Mouse (Mus musculus): ENCODE measurements around the gene Bri3. TPM values are rescaled to one million over a fixed set of nuclear protein-coding genes. Genes with fewer than 3 reads are reported as not detected.

The Bri3 gene
- total RNA-seq, 2 experiments from 2014 or later: 44.2 to 48.4 TPM

- DNase-seq: no peak
Measured at GRCm38 (mm10) chr5:144234222-144234621, 10.0 kb upstream of the Bri3 start.

DNA sequence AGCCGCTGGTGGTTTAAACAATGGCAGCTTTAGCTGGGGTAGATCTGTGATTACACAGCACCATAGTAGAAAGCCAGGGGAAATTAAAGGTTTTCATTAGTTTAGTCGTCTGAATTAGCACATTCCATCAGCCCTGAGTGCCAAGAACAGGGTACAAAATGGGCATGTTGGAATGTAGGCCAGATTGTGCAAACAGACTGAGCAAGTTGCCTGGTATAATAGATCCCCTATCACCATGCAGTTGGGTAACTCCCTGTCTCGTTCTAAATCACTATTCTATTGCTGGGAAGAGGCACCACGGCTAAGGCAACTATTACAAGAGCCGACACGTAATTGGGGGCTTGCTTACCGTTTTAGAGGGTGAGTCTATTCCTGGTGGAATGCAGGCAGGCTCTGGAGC is 9.5 kb upstream of the Bri3 start:
- no peak for DNase-seq

- DNase-seq: no peak
Measured at GRCm38 (mm10) chr5:144238969-144239368, 5.3 kb upstream of the Bri3 start.

DNA sequence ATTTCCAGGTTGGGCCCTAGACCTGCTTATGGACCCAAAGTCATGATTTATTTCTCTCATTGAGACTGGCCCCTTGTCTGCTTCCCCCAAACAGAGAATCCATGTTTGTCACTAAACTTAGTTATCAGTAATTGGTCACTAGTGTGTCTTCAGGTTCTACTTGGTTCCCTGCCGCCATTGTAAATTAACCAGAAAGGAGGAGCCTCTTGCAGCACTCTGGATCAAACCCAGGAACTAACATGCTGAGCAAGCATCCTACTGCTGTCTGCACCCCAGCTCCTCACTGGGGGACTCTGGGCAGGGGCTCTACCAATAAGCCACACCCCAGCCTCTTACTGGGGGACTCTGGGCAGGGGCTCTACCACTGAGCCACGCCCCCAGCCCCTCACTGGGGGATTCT is 1.4 kb downstream of the Bri3 start:
- DNase-seq: no peak

- no peak for DNase-seq
Measured at GRCm38 (mm10) chr5:144246669-144247068, 2.4 kb downstream of the Bri3 start.

DNA sequence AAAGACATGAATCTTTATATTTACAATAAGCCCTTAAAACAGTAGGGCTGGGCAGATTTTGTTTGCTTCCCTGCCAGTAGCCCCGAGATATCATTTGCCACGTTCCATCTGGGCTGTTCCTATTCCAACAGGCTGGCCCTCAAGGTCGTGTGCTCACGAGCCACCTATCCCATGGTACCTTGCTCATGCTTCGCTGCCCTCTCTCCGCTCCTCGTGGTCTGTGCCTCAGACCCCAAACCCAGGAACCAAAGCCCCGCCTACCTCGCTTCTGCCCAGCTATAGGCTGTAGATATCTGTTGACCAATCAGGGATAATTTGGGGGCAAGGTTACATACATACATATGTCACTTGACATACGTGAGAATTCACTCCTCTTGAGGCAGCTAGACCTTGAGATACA is 3.1 kb downstream of the Bri3 start:
- no peak for DNase-seq

GRCm38 (mm10) chr5:144247906-144248585 is 3.8 kb downstream of the Bri3 start:
- DNase-seq: no peak

- DNase-seq: no peak
Measured at GRCm38 (mm10) chr5:144249871-144250270, 5.6 kb downstream of the Bri3 start.

- DNase-seq: no peak
Measured at GRCm38 (mm10) chr5:144251876-144252577, 7.8 kb downstream of the Bri3 start.

DNA sequence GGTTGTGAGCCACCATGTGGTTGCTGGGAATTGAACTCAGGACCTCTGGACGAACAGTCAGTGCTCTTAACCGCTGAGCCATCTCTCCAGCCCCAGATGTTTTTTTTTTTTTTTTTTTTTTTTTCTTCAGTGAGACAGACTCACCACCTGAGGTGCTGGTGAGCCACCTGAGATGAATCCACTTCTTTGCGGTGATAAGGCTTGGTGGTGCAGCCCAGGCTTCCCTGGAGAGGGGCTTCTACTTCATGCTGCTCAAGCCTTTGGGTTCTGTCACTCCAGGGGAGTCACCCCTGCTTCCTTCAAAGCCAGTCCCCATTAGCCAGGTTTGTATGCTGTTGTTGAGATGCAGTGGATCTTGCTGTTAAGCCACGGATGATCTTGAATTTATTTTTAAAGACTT is 9.0 kb downstream of the Bri3 start:
- no peak for DNase-seq

DNA sequence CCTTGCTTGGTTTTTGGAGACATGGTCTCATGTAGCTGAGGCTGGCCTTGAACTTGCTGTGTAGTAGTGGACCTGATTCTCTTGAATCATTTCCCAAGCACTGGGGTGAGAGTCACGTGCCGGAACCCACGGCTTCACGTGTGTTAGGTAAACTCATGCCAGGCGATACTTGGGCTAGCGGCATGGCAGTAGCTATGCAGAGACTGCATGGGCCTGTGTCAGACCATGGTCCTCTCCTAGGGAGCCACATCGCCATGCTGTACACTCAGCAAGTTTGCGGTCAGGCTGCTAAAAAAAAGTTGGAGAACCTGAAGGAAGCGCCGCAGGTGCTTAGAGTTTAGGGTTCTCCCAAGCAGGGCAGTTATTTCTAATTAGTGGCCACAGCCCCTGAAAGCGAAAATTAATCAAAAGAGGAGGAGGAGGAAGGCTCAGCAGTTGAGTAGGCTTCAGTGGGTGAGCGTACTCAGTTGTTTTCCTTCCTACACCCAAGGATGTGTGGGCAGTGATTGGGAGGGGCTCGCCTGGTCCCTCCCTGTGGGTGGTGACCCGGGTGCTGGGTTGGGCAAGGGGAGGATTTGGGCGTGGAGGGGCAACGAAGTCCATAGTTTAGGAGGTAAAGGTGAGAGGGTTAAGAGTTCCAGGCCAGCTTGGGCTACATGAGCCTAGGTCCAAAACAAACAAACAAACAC is 10.0 kb downstream of the Bri3 start:
- no peak for DNase-seq

GRCm38 (mm10) chr5:144254811-144255631 is 10.8 kb downstream of the Bri3 start:
- DNase-seq: peak; percentile 85

DNA sequence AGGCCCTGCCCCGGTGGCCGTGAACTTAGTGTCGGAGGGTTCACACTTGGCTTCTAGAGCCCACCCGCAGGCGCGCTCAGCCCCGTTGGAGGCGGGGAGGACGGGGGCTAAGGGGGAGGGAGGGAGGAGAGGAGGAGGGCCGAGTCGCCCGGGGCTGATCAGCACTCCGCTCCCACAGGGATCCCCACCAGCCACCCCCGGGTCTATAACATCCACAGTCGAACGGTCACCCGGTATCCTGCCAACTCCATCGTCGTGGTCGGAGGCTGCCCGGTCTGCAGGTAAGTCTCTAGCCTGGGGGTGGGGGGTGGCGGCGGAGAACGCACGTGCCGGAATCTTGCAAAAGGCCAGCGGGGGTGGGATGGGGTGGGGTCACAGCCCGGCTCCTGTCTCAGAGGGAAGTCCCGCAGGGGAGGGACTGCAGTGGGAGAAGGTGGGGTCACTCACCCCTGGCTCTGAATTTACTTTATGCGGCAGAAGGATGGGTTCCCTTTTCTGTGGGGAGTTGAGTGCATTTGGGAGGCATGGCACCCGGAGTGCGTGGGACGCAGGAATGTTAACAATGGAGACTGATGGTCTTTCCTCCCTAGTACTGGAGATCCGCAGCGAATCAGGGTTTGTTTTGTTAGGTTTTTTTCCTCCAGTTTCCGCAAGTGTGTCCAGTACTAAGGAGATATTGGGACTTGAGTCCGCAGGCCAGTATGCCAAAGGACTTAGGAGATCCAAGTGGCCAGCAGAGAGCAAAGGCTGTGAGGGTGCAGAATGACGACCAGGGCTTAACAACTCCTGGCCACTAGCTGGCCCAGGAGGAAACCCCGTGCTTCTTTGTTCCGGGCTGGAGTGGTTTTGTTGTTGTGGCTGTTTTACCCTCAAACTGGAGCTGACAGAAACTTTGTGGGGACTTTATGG is 11.6 kb downstream of the Bri3 start:
- peak; percentile 53 for DNase-seq

DNA sequence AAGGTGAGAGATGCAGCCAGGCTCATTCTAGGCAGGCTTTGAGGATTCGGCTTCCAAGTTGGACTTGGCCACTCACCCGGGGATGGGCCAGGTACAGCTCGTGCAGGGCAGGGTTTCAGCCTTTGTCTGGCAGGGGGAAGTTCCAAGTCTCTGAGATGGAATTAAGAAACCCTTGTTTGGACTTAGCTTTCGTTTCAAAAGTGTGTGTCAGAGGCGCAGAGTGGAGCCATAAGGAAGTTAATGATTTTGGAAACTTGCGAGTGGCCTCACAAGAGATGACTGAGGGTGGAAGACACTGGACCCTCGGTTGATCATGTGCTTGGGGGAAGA is 12.3 kb downstream of the Bri3 start:
- no peak for DNase-seq

- no peak for DNase-seq
Measured at GRCm38 (mm10) chr5:144256888-144257287, 12.7 kb downstream of the Bri3 start.

DNA sequence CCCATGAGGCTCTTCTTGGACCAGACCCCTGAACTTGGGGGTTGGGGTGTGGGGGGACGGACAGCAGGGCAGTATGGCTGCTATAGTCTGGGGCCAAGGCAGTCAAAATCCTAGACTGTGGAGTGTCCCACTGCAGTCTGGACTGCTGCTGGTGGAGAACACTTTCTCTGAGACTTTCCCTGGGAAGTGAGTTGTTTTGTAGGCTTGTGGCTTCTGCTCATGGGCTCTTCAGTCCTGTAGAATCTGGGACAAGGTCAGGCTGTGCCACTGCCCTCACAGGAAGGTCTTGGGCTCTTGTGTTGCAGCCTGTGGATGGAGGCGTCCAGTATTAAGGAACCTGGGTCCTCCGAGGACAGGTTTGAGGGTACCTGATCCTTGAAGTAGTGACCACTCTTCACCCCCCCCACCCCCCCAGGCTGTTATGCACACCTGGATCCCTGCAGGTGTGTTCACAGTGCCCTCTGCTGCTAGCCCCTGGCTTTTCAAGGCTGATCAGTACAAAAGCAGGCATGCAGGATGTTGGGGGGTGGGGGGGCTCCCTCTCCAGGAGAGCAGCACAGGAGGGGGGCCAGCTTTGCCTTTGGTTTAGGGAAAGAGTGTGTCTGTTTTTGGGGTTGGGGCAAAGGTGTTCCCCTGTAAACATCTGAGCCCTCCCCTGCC is 13.3 kb downstream of the Bri3 start:
- no peak for DNase-seq

GRCm38 (mm10) chr5:144258131-144258611 is 13.9 kb downstream of the Bri3 start:
- DNase-seq: peak; percentile 63

DNA sequence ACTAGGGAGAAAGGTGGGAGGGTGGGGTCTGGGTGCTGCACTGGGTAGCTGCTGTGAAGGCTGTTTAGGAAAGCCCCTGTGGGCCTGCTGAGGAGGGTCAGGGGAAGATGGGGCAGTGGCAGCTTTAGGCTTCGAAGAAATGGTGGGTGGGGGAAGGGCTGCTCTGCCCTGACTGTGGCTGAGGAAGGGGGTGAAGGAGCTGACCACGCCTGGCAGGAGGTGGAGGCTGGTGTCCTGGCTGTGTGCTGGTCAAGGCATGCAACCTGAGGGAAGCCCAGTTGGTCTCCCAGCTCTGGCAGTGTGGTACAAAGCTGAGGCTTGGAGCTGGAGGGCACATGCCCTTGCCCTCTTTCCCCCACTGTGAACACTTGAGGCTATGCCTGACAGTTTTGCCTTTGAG is 14.4 kb downstream of the Bri3 start:
- DNase-seq: no peak

DNA sequence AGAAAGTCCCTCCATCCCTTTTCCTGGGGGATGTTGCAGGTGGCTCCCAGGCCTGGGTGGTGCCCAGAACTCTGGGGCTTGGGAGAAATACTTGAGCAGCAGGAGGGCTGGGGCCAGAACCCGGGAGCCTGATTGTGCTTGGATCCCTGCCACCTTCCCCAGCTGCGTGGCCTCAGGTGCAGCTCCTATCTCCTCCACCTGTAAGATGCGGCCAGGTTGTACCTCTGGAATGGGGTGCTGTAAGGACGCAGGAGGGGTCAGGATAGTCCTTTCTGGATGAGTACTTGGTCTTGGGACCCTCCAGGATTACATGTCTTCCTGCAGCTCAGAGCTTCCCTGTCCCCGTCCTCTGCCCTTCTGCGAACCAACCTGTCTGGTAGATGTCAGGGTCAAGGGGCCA is 15.0 kb downstream of the Bri3 start:
- DNase-seq: no peak

GRCm38 (mm10) chr5:144260464-144260863 is 16.2 kb downstream of the Bri3 start:
- no peak for DNase-seq

DNA sequence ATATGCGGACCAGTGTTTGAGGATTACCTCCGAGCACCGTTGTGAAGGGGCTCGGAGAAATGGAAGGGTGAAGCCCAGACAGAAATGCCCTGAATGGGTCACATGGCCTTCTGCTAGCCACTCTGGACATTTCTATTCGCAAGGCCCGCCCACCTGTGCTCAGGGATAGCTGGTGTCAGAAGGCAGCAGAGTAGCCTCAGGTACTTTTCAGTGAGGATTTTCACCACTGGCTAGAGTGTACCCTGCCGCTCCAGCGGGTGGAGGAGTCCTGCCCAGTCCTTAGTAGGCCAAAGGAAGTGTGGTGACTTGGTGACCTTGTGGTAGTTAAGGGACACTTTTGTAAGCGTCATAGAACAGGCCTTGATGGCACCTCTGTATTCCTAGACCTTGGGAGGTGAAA is 17.1 kb downstream of the Bri3 start:
- no peak for DNase-seq

All from gastrocnemius, postnatal 10 days (tissue).